Mouse (Mus musculus) heart, embryonic 12.5 days (tissue): ENCODE measurements around the gene Trpc4ap. TPM values are rescaled to one million over a fixed set of nuclear protein-coding genes. Genes with fewer than 3 reads are reported as not detected.

Experiments used
- ATAC-seq: fragments of 200-750 bp; cut with Nextera tagmentation; 2 replicates; pipeline ENCODE4 v1.8.0; 2017; ENCODE audit warnings: moderate TSS enrichment, moderate library complexity; ENCODE audit not compliant: insufficient number of reproducible peaks, low FRiP score
- H3K27ac ChIP-seq: fragments of 300-500 bp; sonication (generic); 2 replicates; pipeline ENCODE4 v1.5.1; 2016; ENCODE audit warnings: mild to moderate bottlenecking, moderate library complexity; ENCODE audit not compliant: poor library complexity, severe bottlenecking
- H3K27me3 ChIP-seq: fragments of 300-500 bp; sonication (generic); replicated peaks from 2 replicates; pipeline ENCODE4 v1.6.1; 2016; ENCODE audit warnings: mild to moderate bottlenecking, moderate library complexity
- H3K36me3 ChIP-seq: fragments of 300-500 bp; sonication (generic); 2 replicates; pipeline ENCODE4 v1.6.1; 2016; ENCODE audit warnings: mild to moderate bottlenecking, moderate library complexity
- H3K4me1 ChIP-seq: fragments of 300-500 bp; sonication (generic); replicated peaks from 2 replicates; pipeline ENCODE4 v1.6.1; 2016; ENCODE audit warnings: mild to moderate bottlenecking
- H3K4me2 ChIP-seq: fragments of 300-500 bp; sonication (generic); 2 replicates; pipeline ENCODE4 v1.6.1; 2016; ENCODE audit warnings: mild to moderate bottlenecking, moderate library complexity
- H3K4me3 ChIP-seq: fragments of 300-500 bp; sonication (generic); 2 replicates; pipeline ENCODE4 v1.5.1; 2016; ENCODE audit warnings: mild to moderate bottlenecking
- H3K9ac ChIP-seq: fragments of 300-500 bp; sonication (generic); 2 replicates; pipeline ENCODE4 v1.6.1; 2016; ENCODE audit warnings: mild to moderate bottlenecking, moderate library complexity
- H3K9me3 ChIP-seq: fragments of 300-500 bp; sonication (generic); replicated peaks from 2 replicates; pipeline ENCODE4 v1.6.1; 2016; ENCODE audit warnings: mild to moderate bottlenecking, moderate library complexity
- WGBS: fragments of 180-500 bp; shearing (Covaris S2); methylation state at CpG from one replicate; pipeline ENCODE4 v1.1.7; 2016; 5-methylcytosine and 5-hydroxymethylcytosine counted together
- polyA plus RNA-seq: library from polyadenylated mRNA; unstranded; fragments of >200 nt; fragmentation: Nextera tagmentation; extraction: Ambion mirVana; gene quantifications from 2 replicates; pipeline ENCODE4 v1.2.1, GENCODE M21; 2016

Trpc4ap gene
- polyA plus RNA-seq, 1 experiment from 2014 or later, result 115 TPM

DNA sequence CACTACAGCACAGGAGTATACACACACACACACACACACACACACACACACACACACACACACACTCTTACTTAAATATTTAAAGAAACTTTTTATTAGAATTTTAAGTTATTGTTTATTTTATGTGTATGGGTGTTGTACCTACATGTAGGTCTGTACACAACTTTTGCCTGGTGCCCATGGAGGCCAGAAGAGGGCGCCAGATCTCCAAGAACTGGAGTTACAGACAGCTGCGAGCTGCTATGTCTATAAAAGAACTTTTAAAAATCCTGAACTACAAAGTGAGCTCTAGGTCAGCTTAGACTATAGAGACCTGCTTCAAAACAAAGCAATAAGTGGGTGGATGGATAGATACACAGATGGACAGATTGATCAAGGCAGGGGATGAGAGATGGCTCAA is 18.6 kb downstream of the Trpc4ap start:
- 34% methylated on average over 2 of the region's 2 CpGs for WGBS
- H3K4me3 ChIP-seq, result no peak overlapping the region
- no peaks in the 10 kb centered on the region for H3K27me3 ChIP-seq
- no peak overlapping the region for H3K4me2 ChIP-seq
- H3K9me3 ChIP-seq, result no peaks in the 10 kb centered on the region
- peaks cover 21% of the 10 kb centered on the region for H3K36me3 ChIP-seq
- H3K27ac ChIP-seq, result no peak overlapping the region
- no peak overlapping the region for H3K9ac ChIP-seq
- H3K4me1 ChIP-seq, result peaks cover 12% of the 10 kb centered on the region
- ATAC-seq, result no peak

- Histone ChIP-seq H3K9ac (no peak overlapping the region), H3K9me3 (no peaks in the 10 kb centered on the region), H3K4me2 (no peak overlapping the region), H3K36me3 (peaks cover 44% of the 10 kb centered on the region), H3K27me3 (no peaks in the 10 kb centered on the region), H3K4me1 (peaks cover 12% of the 10 kb centered on the region), H3K4me3 (no peak overlapping the region), H3K27ac (no peak overlapping the region)
- WGBS, result 75% methylated on average over 4 of the region's 4 CpGs
- ATAC-seq, result no peak
Measured at GRCm38 (mm10) chr2:155671236-155671635, 20.9 kb downstream of the Trpc4ap start.

DNA sequence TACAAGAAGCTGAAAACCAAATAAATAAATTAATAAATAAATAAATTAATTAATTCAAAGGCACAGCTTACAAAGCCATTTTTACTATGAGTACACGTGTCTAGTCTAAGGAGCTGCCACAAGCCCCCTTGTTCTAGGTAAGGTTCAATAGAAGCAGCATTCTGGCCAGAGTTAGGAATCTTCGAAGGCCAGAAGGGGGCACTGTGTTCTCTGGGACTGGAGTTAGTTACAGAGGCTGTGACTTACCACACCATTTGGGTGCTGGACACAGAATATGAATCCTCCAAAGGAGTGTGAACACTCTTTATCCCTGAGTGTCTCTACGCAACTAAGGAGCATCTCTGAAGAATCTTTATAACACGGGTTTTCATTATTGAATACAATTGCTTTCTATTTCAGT is 23.7 kb downstream of the Trpc4ap start:
- H3K36me3 ChIP-seq, result peaks cover 70% of the 10 kb centered on the region
- H3K9me3 ChIP-seq, result no peaks in the 10 kb centered on the region
- H3K27ac ChIP-seq, result no peak overlapping the region
- H3K27me3 ChIP-seq, result no peaks in the 10 kb centered on the region
- WGBS, result 88% methylated on average over 4 of the region's 4 CpGs
- H3K9ac ChIP-seq, result no peak overlapping the region
- H3K4me2 ChIP-seq, result no peak overlapping the region
- 0 out of 2 replicates have a peak, but pooled peaks cover 4% of the 10 kb centered on the region for H3K4me1 ChIP-seq
- ATAC-seq, result no peak
- H3K4me3 ChIP-seq, result no peak overlapping the region

DNA sequence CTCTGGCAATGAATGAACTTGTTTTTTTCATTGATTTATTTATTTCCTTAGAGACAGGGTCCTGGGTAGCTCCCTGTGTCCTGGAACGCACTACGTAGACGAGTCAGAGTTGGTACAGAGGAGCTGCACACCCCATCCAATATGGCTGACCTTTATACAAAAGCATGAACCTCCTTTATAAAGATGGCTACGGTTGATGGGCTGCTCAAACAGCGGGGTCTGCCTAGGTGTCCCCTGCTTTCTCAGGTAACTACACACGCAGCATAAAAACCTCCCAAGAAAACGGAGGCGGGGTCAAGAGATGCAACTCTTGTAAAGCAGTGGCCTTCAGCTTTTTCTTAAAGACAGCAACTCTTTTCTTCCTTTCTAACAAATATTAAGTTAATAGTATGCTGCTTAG is 24.3 kb downstream of the Trpc4ap start:
- Histone ChIP-seq H3K36me3 (peaks cover 74% of the 10 kb centered on the region), H3K9me3 (no peaks in the 10 kb centered on the region), H3K4me2 (no peak overlapping the region), H3K9ac (no peak overlapping the region), H3K4me1 (0 out of 2 replicates have a peak, but pooled peaks cover 4% of the 10 kb centered on the region), H3K4me3 (no peak overlapping the region), H3K27ac (no peak overlapping the region), H3K27me3 (no peaks in the 10 kb centered on the region)
- no peak for ATAC-seq
- 96% methylated on average over 8 of the region's 8 CpGs for WGBS

GRCm38 (mm10) chr2:155663910-155664460 is 28.2 kb downstream of the Trpc4ap start:
- ATAC-seq, result no peak
- Histone ChIP-seq H3K4me2 (no peak overlapping the region), H3K9me3 (no peaks in the 10 kb centered on the region), H3K4me1 (no peaks in the 10 kb centered on the region), H3K36me3 (peaks cover 85% of the 10 kb centered on the region), H3K27ac (no peak overlapping the region), H3K27me3 (no peaks in the 10 kb centered on the region), H3K9ac (no peak overlapping the region), H3K4me3 (no peak overlapping the region)
- 74% methylated on average over 6 of the region's 6 CpGs for WGBS

DNA sequence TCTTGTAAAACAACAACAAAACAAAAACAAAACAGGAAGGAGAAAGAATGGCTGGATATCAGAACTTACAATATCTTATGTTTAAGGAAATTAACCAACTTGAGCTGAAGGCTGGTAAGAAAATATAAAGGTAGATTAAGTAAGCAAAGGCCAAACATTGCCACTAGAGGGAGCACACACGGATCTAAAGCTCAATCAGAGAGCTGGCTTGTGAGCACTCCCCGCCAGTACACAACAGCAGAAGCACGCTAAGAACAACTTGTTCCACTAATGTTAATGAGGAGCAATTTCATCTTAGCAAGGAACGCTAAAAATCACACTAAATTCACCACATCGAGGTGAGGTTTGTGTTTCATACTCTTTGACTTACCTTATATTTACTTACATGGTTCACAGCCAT is 29.1 kb downstream of the Trpc4ap start:
- H3K4me3 ChIP-seq, result no peak overlapping the region
- H3K27me3 ChIP-seq, result no peaks in the 10 kb centered on the region
- no peaks in the 10 kb centered on the region for H3K4me1 ChIP-seq
- no peak overlapping the region for H3K27ac ChIP-seq
- no peak overlapping the region for H3K4me2 ChIP-seq
- ATAC-seq, result no peak
- no peaks in the 10 kb centered on the region for H3K9me3 ChIP-seq
- H3K36me3 ChIP-seq, result peaks cover 88% of the 10 kb centered on the region
- 29% methylated on average over 5 of the region's 5 CpGs for WGBS
- H3K9ac ChIP-seq, result no peak overlapping the region

DNA sequence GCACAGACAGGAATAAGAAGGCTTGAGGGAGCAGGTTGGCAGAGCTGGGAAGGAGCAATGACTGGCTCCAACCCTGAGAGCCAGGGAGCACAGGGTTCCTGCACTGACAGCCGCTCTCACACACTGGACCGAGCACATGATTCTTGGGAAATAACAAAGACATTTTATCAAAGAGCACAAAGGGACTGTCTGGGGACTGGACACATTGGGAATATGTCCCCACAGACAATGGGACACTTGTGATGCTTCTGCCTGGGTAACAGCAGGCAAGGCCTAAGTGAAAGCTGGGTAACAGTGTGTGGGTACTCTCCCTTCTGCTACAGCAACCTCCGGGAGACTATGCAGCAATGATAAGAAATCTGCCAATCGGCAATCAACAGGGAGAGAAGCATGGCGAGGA is 29.8 kb downstream of the Trpc4ap start:
- H3K27ac ChIP-seq, result no peak overlapping the region
- no peak overlapping the region for H3K4me3 ChIP-seq
- H3K4me2 ChIP-seq, result no peak overlapping the region

GRCm38 (mm10) chr2:155655759-155656372 is 36.3 kb downstream of the Trpc4ap start:
- Histone ChIP-seq H3K36me3 (peaks cover 85% of the 10 kb centered on the region), H3K27ac (no peak overlapping the region), H3K27me3 (no peaks in the 10 kb centered on the region), H3K4me3 (no peak overlapping the region), H3K9me3 (no peaks in the 10 kb centered on the region), H3K4me2 (no peak overlapping the region), H3K9ac (no peak overlapping the region), H3K4me1 (no peaks in the 10 kb centered on the region)
- no peak for ATAC-seq
- WGBS, result 92% methylated on average over 6 of the region's 6 CpGs

More for the DNA sequence above, 29.8 kb downstream of the Trpc4ap start:
- ATAC-seq, result no peak
- no peaks in the 10 kb centered on the region for H3K4me1 ChIP-seq
- no peak overlapping the region for H3K9ac ChIP-seq
- H3K9me3 ChIP-seq, result no peaks in the 10 kb centered on the region
- 92% methylated on average over 5 of the region's 5 CpGs for WGBS
- H3K36me3 ChIP-seq, result peaks cover 88% of the 10 kb centered on the region
- no peaks in the 10 kb centered on the region for H3K27me3 ChIP-seq

DNA sequence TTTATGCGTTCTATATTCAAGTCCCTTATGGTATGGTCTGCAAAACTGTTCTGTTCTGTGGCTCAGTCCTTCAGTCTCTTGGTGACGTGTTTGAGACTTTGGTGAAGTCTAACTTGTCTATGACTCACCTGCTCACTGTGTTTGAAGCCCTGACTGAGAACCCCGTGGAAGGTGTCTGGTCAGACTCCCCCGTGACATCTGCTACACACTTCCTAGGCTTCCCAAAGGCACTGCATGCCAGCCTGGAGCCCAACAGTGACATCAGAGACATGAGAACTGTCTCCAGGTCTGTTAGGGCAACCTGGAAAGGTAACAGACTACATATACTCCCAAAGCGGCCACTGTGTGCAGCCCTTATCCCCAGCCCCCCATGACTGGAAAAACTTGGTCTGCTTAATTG is 39.6 kb downstream of the Trpc4ap start:
- no peaks in the 10 kb centered on the region for H3K9me3 ChIP-seq
- H3K27ac ChIP-seq, result no peak overlapping the region
- ATAC-seq, result no peak
- no peaks in the 10 kb centered on the region for H3K27me3 ChIP-seq
- H3K4me3 ChIP-seq, result no peak overlapping the region
- H3K4me2 ChIP-seq, result no peak overlapping the region
- no peak overlapping the region for H3K9ac ChIP-seq
- WGBS, result 88% methylated on average over 5 of the region's 5 CpGs
- peaks cover 88% of the 10 kb centered on the region for H3K36me3 ChIP-seq
- H3K4me1 ChIP-seq, result no peaks in the 10 kb centered on the region

DNA sequence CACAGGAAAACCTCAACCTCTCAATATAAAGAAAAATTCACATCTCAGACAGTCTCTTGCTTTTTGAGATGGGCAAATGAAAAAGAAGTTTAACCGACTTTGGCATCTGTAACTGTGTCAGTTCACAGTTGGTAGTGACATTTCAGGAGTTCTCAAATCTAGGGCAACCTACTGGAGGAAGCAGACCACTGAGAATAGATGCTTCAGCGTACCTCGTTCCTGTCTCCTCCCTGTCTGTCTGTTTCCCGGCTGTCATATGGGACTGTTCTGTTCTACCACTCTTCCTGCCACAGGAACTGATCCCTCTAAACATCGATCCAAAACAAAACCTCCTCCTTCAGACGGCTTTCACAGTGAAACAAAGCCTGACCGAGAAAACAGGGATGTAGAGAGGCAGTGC is 46.4 kb downstream of the Trpc4ap start:
- 91% methylated on average over 7 of the region's 7 CpGs for WGBS
- no peaks in the 10 kb centered on the region for H3K27me3 ChIP-seq
- H3K27ac ChIP-seq, result no peak overlapping the region
- H3K36me3 ChIP-seq, result peaks cover 91% of the 10 kb centered on the region
- no peak overlapping the region for H3K9ac ChIP-seq
- no peak for ATAC-seq
- H3K4me2 ChIP-seq, result no peak overlapping the region
- no peaks in the 10 kb centered on the region for H3K9me3 ChIP-seq
- H3K4me3 ChIP-seq, result no peak overlapping the region
- no peaks in the 10 kb centered on the region for H3K4me1 ChIP-seq

DNA sequence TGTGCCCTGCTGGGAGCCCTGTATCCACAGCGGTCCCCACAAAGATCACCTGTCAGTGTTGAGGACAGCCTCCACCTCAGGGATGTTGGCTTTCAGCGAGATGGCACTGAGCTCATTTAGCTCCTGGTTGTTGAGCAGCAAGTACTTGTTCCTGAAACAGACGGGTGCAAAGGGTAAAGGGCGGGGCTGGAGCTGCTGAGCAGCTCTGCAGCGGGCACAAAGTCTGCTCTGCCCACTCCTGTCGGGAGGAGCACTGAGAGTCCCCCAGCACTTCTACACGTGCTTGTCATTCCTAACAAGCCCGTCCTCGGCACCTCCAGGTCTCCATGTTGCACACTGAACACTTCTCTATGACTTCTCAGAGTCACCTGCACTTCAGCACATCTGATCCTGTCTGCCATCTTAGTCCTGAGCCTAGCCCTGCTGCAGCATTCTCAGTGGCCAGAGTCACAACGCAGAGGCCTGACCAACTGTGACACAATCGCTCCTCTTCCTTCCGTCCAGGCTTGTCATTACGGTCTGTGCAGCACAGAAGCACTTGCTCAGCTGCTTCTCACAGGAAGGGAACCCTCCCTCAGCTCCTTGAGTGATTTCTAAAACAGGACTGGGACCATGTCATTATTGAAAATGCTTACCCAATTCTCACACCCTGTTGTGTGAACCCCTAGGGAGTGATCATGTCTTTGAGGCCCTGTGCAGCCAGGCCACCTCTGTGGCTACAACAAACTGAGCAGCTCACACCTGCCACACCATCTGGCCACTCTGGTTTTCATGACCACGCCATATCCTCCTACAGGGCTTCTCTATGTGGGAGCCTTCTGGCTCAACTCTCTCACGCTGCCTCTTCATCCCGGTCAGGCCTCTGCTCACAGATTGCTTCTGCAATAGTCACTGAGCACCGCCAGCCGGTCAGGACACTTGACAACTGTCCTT is 50.4 kb downstream of the Trpc4ap start:
- Histone ChIP-seq H3K36me3 (peaks cover 96% of the 10 kb centered on the region), H3K9me3 (no peaks in the 10 kb centered on the region), H3K4me3 (no peak overlapping the region), H3K27me3 (no peaks in the 10 kb centered on the region), H3K4me1 (no peaks in the 10 kb centered on the region), H3K27ac (no peak overlapping the region), H3K4me2 (no peak overlapping the region), H3K9ac (no peak overlapping the region)
- no peak for ATAC-seq
- WGBS, result 83% methylated on average over 18 of the region's 18 CpGs
